In genomic region chr8:71464513-71465500, GRCm38 (mm10) we compare ENCODE assay signal across 8 mouse cellular contexts. TPM values are rescaled to one million over a fixed set of nuclear protein-coding genes. Genes with fewer than 3 reads are reported as not detected.
DNase-seq lines count a peak whose midpoint lies in the region; ATAC-seq and TF ChIP-seq lines count a peak whose summit lies in the region.

TSS of gene Mrpl34 (plus strand) at chr8:71464959.

- peaks cover 54% of the 10 kb centered on the region for H3K4me1 ChIP-seq in forebrain, embryonic 10.5 days
- peaks cover 38% of the 10 kb centered on the region for H3K4me1 ChIP-seq in heart, embryonic 15.5 days (replicated peaks)
- H3K4me1 ChIP-seq in liver, embryonic 14.5 days (replicated peaks; ENCODE audit: control insufficient read depth in 2 of 2, insufficient read depth in 2 of 2, low read length in 1 of 2), result peaks cover 14 to 20% of the 10 kb centered on the region in 2 experiments
- H3K4me1 ChIP-seq in neural tube, embryonic 11.5 days (ENCODE audit: control insufficient read depth, insufficient read depth, low read length), result peaks cover 19% of the 10 kb centered on the region
- H3K4me1 ChIP-seq in stomach, postnatal 0 days (replicated peaks; ENCODE audit: control insufficient read depth, insufficient read depth), result peaks cover 13% of the 10 kb centered on the region

- H3K4me3 ChIP-seq in forebrain, embryonic 10.5 days, result peak within 1 kb of the TSS; percentile 67
- peak within 1 kb of the TSS; percentile 89 for H3K4me3 ChIP-seq in heart, embryonic 15.5 days
- H3K4me3 ChIP-seq in liver, embryonic 14.5 days (ENCODE audit: insufficient read depth in 1 of 2, low read depth in 2 of 2, low read length in 2 of 2), result peak within 1 kb of the TSS; percentile 71 to 94
- H3K4me3 ChIP-seq in neural tube, embryonic 11.5 days (ENCODE audit: low read depth, low read length), result peak within 1 kb of the TSS; percentile 93
- peak within 1 kb of the TSS; percentile 81 for H3K4me3 ChIP-seq in stomach, postnatal 0 days (ENCODE audit: low read depth, low read length)

- H3K4me2 ChIP-seq in heart, embryonic 15.5 days, result peak within 1 kb of the TSS; percentile 86
- H3K4me2 ChIP-seq in liver, embryonic 14.5 days (ENCODE audit: low read depth), result peak within 1 kb of the TSS; percentile 82
- H3K4me2 ChIP-seq in neural tube, embryonic 11.5 days (ENCODE audit: low read depth), result peak within 1 kb of the TSS; percentile 88
- peak within 1 kb of the TSS; percentile 93 for H3K4me2 ChIP-seq in stomach, postnatal 0 days (replicated peaks; ENCODE audit: low read depth)

- peak; percentile 99 for TF ChIP-seq CTCF in liver, embryonic 14.5 days (IDR thresholded peaks at IDR 0.05; ENCODE audit: low read depth)
- TF ChIP-seq CTCF in stomach, postnatal 0 days (IDR thresholded peaks at IDR 0.05; ENCODE audit: low read depth), result peak; percentile 98

- H3K36me3 ChIP-seq in forebrain, embryonic 10.5 days (replicated peaks), result peaks cover 34% of the 10 kb centered on the region
- peaks cover 13% of the 10 kb centered on the region; the same call in 1 of the 2 replicates for H3K36me3 ChIP-seq in heart, embryonic 15.5 days
- H3K36me3 ChIP-seq in liver, embryonic 14.5 days (replicated peaks; ENCODE audit: control insufficient read depth, insufficient read depth, low read depth), result peaks cover 2% of the 10 kb centered on the region; the same call in 1 of the 2 replicates
- peaks cover 6% of the 10 kb centered on the region for H3K36me3 ChIP-seq in neural tube, embryonic 11.5 days (ENCODE audit: control insufficient read depth, insufficient read depth, low read length)
- H3K36me3 ChIP-seq in stomach, postnatal 0 days (ENCODE audit: control insufficient read depth, insufficient read depth, low read length), result peaks cover 5% of the 10 kb centered on the region; the same call in 1 of the 2 replicates

- WGBS in forebrain, embryonic 10.5 days, result 1% methylated on average over 59 of the region's 59 CpGs
- under 1% methylated on average over 59 of the region's 59 CpGs for WGBS in heart, embryonic 15.5 days
- under 1% methylated on average over 59 of the region's 59 CpGs for WGBS in liver, embryonic 14.5 days (ENCODE audit: insufficient replicate concordance)
- under 1% methylated on average over 59 of the region's 59 CpGs for WGBS in neural tube, embryonic 11.5 days
- WGBS in stomach, postnatal 0 days, result under 1% methylated on average over 58 of the region's 59 CpGs

- 0 out of 2 replicates have a peak, but pooled peaks have one; percentile 36 for TF ChIP-seq EP300 in liver, embryonic 14.5 days (IDR thresholded peaks at IDR 0.05; ENCODE audit: low read depth)
- peak; percentile 51 for TF ChIP-seq EP300 in stomach, postnatal 0 days (optimal IDR thresholded peaks at IDR 0.05)

- H3K27ac ChIP-seq in forebrain, embryonic 10.5 days, result peak within 1 kb of the TSS; percentile 84
- H3K27ac ChIP-seq in heart, embryonic 15.5 days, result peak within 1 kb of the TSS; percentile 96
- peak within 1 kb of the TSS; percentile 77 for H3K27ac ChIP-seq in liver, embryonic 14.5 days
- H3K27ac ChIP-seq in neural tube, embryonic 11.5 days (ENCODE audit: low read depth, low read length), result peak within 1 kb of the TSS; percentile 28
- peak within 1 kb of the TSS; percentile 84 for H3K27ac ChIP-seq in stomach, postnatal 0 days (replicated peaks)

- peaks cover 15% of the 10 kb centered on the region for H3K27me3 ChIP-seq in forebrain, embryonic 10.5 days (ENCODE audit: poor library complexity, severe bottlenecking)
- H3K27me3 ChIP-seq in heart, embryonic 15.5 days, result no peaks in the 10 kb centered on the region; the same call in 1 of the 2 replicates
- no peaks in the 10 kb centered on the region for H3K27me3 ChIP-seq in liver, embryonic 14.5 days (ENCODE audit: control insufficient read depth, insufficient read depth, low read length)
- no peaks in the 10 kb centered on the region for H3K27me3 ChIP-seq in neural tube, embryonic 11.5 days (ENCODE audit: control insufficient read depth, insufficient read depth, low read length)
- H3K27me3 ChIP-seq in stomach, postnatal 0 days (ENCODE audit: control insufficient read depth, insufficient read depth, low read length), result no peaks in the 10 kb centered on the region

- peak within 1 kb of the TSS; percentile 65 for H3K9ac ChIP-seq in heart, embryonic 15.5 days
- peak within 1 kb of the TSS; percentile 70 for H3K9ac ChIP-seq in liver, embryonic 14.5 days (replicated peaks)
- peak within 1 kb of the TSS; percentile 76 for H3K9ac ChIP-seq in neural tube, embryonic 11.5 days (ENCODE audit: low read length)
- peak within 1 kb of the TSS; percentile 72 for H3K9ac ChIP-seq in stomach, postnatal 0 days (ENCODE audit: low read length)

- DNase-seq in CD8-positive naive resting alpha-beta T cell, adult 2 months (ENCODE audit: low read depth in 2 of 2, low spot score in 2 of 2), result peak; percentile 99
- peak; percentile 100 for DNase-seq in c-Kit-positive CD71-negative TER-119-negative erythroid progenitor cells, embryonic 14.5 days (ENCODE audit: low read depth)
- peak; percentile 97 for DNase-seq in forebrain, embryonic 10.5 days (ENCODE audit: extremely low spot score, low spot score)
- DNase-seq in kidney, postnatal 25 days, result peak; percentile 99
- DNase-seq in liver, embryonic 14.5 days (ENCODE audit: low read depth in 3 of 3, low spot score in 3 of 3), result peak; percentile 99 to 100 (median 99)
- DNase-seq in neural tube, embryonic 11.5 days (ENCODE audit: low spot score), result peak; percentile 97
- DNase-seq in stomach, postnatal 0 days (ENCODE audit: low spot score), result peak; percentile 97

- no peaks in the 10 kb centered on the region for H3K9me3 ChIP-seq in forebrain, embryonic 10.5 days
- H3K9me3 ChIP-seq in heart, embryonic 15.5 days (replicated peaks), result no peaks in the 10 kb centered on the region
- no peaks in the 10 kb centered on the region for H3K9me3 ChIP-seq in liver, embryonic 14.5 days (ENCODE audit: control insufficient read depth, low read length)
- no peaks in the 10 kb centered on the region for H3K9me3 ChIP-seq in neural tube, embryonic 11.5 days (ENCODE audit: control insufficient read depth, low read length)
- no peaks in the 10 kb centered on the region for H3K9me3 ChIP-seq in stomach, postnatal 0 days (ENCODE audit: control insufficient read depth, low read length)

- peak; percentile 82 for ATAC-seq in heart, embryonic 15.5 days (replicated peaks; ENCODE audit: insufficient number of reproducible peaks, insufficient read depth, low FRiP score, low read depth)
- ATAC-seq in liver, embryonic 14.5 days (ENCODE audit: insufficient read depth), result peak; percentile 79
- ATAC-seq in neural tube, embryonic 11.5 days (ENCODE audit: insufficient read depth, low FRiP score, low TSS enrichment), result peak; percentile 68
- peak; percentile 83 for ATAC-seq in stomach, postnatal 0 days (ENCODE audit: low FRiP score, low TSS enrichment)

RNA-seq across cellular contexts. Expression of gene Mrpl34, which starts in this region (rescaled TPM):
- 218 and 226 TPM in 2 replicates for polyA plus RNA-seq in forebrain, embryonic 10.5 days (2016; fragmentation: Nextera tagmentation; extraction: Ambion mirVana)
- polyA plus RNA-seq in heart, embryonic 15.5 days (2015; fragmentation: Nextera tagmentation; extraction: Ambion mirVana), result 149 and 188 TPM in 2 replicates
- 45.8 and 73.0 TPM in 2 replicates for polyA plus RNA-seq in liver, embryonic 14.5 days (2012; rRNA removed)
- polyA plus RNA-seq in liver, embryonic 14.5 days (2014; fragmentation: Nextera tagmentation; extraction: Ambion mirVana), result 109 and 114 TPM in 2 replicates
- 196 and 205 TPM in 2 replicates for polyA plus RNA-seq in neural tube, embryonic 11.5 days (2014; fragmentation: Nextera tagmentation; extraction: Ambion mirVana)
- polyA plus RNA-seq in stomach, postnatal 0 days (2015; fragmentation: Nextera tagmentation; extraction: Ambion mirVana), result 127 and 137 TPM in 2 replicates

Comparison
In these comparisons a context has a peak if more than half of its experiments do, and no peak if none do; other contexts are left out.
1. Peak in every context shown above with its lines: DNase-seq, ATAC-seq, H3K4me3 ChIP-seq and H3K27ac ChIP-seq.
2. H3K27ac ChIP-seq: peak in every context shown above with its lines; median percentile 96 in heart, embryonic 15.5 days; 84 in forebrain, embryonic 10.5 days; 84 in stomach, postnatal 0 days; 77 in liver, embryonic 14.5 days; 28 in neural tube, embryonic 11.5 days.